Mouse (Mus musculus): ENCODE results near the gene Plcg1. TPM values are rescaled to one million over a fixed set of nuclear protein-coding genes. Genes with fewer than 3 reads are reported as not detected.

Gene Plcg1
- polyA plus RNA-seq, 1 experiment from 2014 or later = 47.4 TPM

DNA sequence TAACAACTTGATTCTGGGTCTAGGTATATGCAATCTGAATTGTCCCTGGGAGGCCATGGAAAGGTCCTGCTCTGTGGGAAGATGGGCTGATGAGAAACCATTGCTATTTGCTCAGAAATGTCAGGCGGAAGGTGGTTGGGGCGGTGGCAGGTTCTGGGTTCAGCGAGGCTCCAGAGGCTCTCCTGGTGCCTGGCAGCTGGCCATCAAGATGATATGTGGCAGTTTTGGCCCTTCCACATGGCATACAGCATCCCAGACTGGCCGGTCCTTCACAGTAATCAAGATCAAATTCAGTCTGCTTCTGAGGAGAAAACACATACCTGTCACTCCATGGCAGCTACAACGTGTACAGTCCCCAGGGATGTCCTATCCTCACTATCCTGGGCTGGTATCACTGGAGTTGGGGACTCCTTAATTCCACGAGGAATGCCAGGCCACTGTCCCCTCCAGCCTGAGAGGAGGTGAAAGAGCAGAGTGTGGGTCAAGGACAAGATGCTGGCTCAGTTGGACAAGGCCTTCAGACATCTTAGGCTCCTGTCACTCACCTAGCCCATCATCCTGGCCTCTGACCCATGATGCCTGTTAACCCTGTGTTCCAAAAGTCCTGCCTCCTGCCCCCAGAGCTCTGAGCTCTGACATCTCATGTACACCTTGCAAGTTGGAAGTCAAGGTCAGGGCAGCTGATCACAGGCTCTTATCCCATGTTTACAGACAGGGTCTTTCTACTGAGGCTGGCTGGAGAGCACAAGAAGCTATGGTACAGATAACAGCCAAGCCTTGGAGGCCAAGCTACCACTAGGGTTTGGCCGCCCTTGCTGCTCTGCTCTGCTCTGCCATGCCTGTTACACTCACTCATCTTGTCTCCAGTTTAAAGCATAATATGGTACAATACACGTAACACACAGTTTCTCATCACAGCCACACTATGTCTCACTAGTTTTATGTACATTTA lies 40.5 kb downstream of the Plcg1 start:
- no peak overlapping the region for H3K27ac ChIP-seq (ENCODE audit: poor library complexity, severe bottlenecking)
- WGBS = 80% methylated on average over 8 of the region's 8 CpGs

DNA sequence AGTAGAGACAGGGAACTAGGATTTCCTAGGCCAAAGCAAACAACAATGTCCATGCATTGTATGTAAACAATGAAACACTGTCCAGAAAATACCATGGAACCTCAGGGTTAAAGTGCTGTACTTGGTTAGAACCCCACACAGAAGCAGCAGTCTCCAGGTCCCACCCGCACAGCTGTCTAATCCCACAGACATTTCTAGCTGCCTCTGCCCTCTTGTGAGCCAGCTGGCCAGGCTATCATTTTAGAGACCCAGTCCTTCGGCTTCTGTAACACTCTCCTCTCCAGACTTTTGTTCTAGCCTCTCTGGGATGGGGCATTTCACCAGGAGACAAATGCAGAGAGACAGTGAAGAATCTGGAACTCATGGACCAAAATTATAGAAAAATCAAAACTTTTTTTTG lies 46.9 kb downstream of the Plcg1 start:
- H3K36me3 ChIP-seq = peaks cover 26% of the 10 kb centered on the region; the same call in 1 of the 2 replicates
- 80% methylated on average over 2 of the region's 2 CpGs for WGBS
- H3K4me2 ChIP-seq = no peak overlapping the region
- peaks cover 12% of the 10 kb centered on the region for H3K4me1 ChIP-seq (replicated peaks)
- H3K9ac ChIP-seq = no peak overlapping the region
- no peak for ATAC-seq (ENCODE audit: insufficient number of reproducible peaks, low FRiP score)
- H3K4me3 ChIP-seq = no peak overlapping the region
- H3K27me3 ChIP-seq (replicated peaks) = no peaks in the 10 kb centered on the region
- 0 out of 2 replicates have a peak, but pooled peaks cover 3% of the 10 kb centered on the region for H3K9me3 ChIP-seq (replicated peaks)
- no peak overlapping the region for H3K27ac ChIP-seq (ENCODE audit: poor library complexity, severe bottlenecking)

More for the DNA sequence above, 40.5 kb downstream of the Plcg1 start:
- peaks cover 15% of the 10 kb centered on the region for H3K36me3 ChIP-seq
- no peaks in the 10 kb centered on the region for H3K27me3 ChIP-seq (replicated peaks)
- no peaks in the 10 kb centered on the region for H3K9me3 ChIP-seq (replicated peaks)
- peaks cover 5% of the 10 kb centered on the region for H3K4me1 ChIP-seq (replicated peaks)
- ATAC-seq (ENCODE audit: insufficient number of reproducible peaks, low FRiP score) = no peak
- H3K9ac ChIP-seq = no peak overlapping the region
- no peak overlapping the region for H3K4me2 ChIP-seq
- no peak overlapping the region for H3K4me3 ChIP-seq

GRCm38 (mm10) chr2:160780154-160780833 lies 49.2 kb downstream of the Plcg1 start:
- H3K27me3 ChIP-seq (replicated peaks) = no peaks in the 10 kb centered on the region
- peaks cover 26% of the 10 kb centered on the region; the same call in 1 of the 2 replicates for H3K36me3 ChIP-seq
- H3K4me1 ChIP-seq (replicated peaks) = peaks cover 22% of the 10 kb centered on the region
- no peak overlapping the region for H3K9ac ChIP-seq
- 0 out of 2 replicates have a peak, but pooled peaks cover 3% of the 10 kb centered on the region for H3K9me3 ChIP-seq (replicated peaks)
- no peak overlapping the region for H3K4me3 ChIP-seq
- no peak overlapping the region for H3K4me2 ChIP-seq
- WGBS = 83% methylated on average over 13 of the region's 13 CpGs
- no peak for ATAC-seq (ENCODE audit: insufficient number of reproducible peaks, low FRiP score)
- no peak overlapping the region for H3K27ac ChIP-seq (ENCODE audit: poor library complexity, severe bottlenecking)

GRCm38 (mm10) chr2:160780834-160781219 lies 49.7 kb downstream of the Plcg1 start:
- H3K4me1 ChIP-seq (replicated peaks) = peaks cover 25% of the 10 kb centered on the region
- H3K9me3 ChIP-seq (replicated peaks) = 0 out of 2 replicates have a peak, but pooled peaks cover 3% of the 10 kb centered on the region
- H3K27ac ChIP-seq (ENCODE audit: poor library complexity, severe bottlenecking) = no peak overlapping the region
- H3K27me3 ChIP-seq (replicated peaks) = no peaks in the 10 kb centered on the region
- 90% methylated on average over 2 of the region's 2 CpGs for WGBS
- H3K4me2 ChIP-seq = no peak overlapping the region
- ATAC-seq (ENCODE audit: insufficient number of reproducible peaks, low FRiP score) = no peak
- no peak overlapping the region for H3K9ac ChIP-seq
- H3K4me3 ChIP-seq = no peak overlapping the region
- peaks cover 24% of the 10 kb centered on the region; the same call in 1 of the 2 replicates for H3K36me3 ChIP-seq

GRCm38 (mm10) chr2:160786333-160786732 lies 55.2 kb downstream of the Plcg1 start:
- no peak overlapping the region for H3K9ac ChIP-seq
- no peaks in the 10 kb centered on the region for H3K27me3 ChIP-seq (replicated peaks)
- 0 out of 2 replicates have a peak, but pooled peaks cover 3% of the 10 kb centered on the region for H3K9me3 ChIP-seq (replicated peaks)
- no peak overlapping the region for H3K4me3 ChIP-seq
- H3K36me3 ChIP-seq = peaks cover 9% of the 10 kb centered on the region; the same call in 1 of the 2 replicates
- peaks cover 24% of the 10 kb centered on the region for H3K4me1 ChIP-seq (replicated peaks)
- H3K27ac ChIP-seq (ENCODE audit: poor library complexity, severe bottlenecking) = no peak overlapping the region
- no peak overlapping the region for H3K4me2 ChIP-seq
- WGBS = 69% methylated on average over 1 of the region's 1 CpGs
- ATAC-seq (ENCODE audit: insufficient number of reproducible peaks, low FRiP score) = no peak

GRCm38 (mm10) chr2:160789046-160789445 lies 57.9 kb downstream of the Plcg1 start:
- no peak overlapping the region for H3K4me3 ChIP-seq
- H3K27me3 ChIP-seq (replicated peaks) = no peaks in the 10 kb centered on the region
- WGBS = 67% methylated on average over 1 of the region's 1 CpGs
- H3K4me2 ChIP-seq = no peak overlapping the region
- no peak overlapping the region for H3K27ac ChIP-seq (ENCODE audit: poor library complexity, severe bottlenecking)
- no peaks in the 10 kb centered on the region for H3K36me3 ChIP-seq
- no peak for ATAC-seq (ENCODE audit: insufficient number of reproducible peaks, low FRiP score)
- H3K9ac ChIP-seq = no peak overlapping the region
- H3K9me3 ChIP-seq (replicated peaks) = no peaks in the 10 kb centered on the region
- peaks cover 24% of the 10 kb centered on the region for H3K4me1 ChIP-seq (replicated peaks)

- ATAC-seq (ENCODE audit: insufficient number of reproducible peaks, low FRiP score) = no peak
- Histone ChIP-seq H3K27me3 (replicated peaks) (no peaks in the 10 kb centered on the region), H3K36me3 (no peaks in the 10 kb centered on the region), H3K4me1 (replicated peaks) (peaks cover 19% of the 10 kb centered on the region), H3K4me3 (no peak overlapping the region), H3K9me3 (replicated peaks) (no peaks in the 10 kb centered on the region), H3K9ac (no peak overlapping the region), H3K27ac (ENCODE audit: poor library complexity, severe bottlenecking) (no peak overlapping the region), H3K4me2 (no peak overlapping the region)
These were observed 58.6 kb downstream of the Plcg1 start for GRCm38 (mm10) chr2:160789741-160790140.

GRCm38 (mm10) chr2:160793117-160793516 lies 62.0 kb downstream of the Plcg1 start:
- no peaks in the 10 kb centered on the region for H3K9me3 ChIP-seq (replicated peaks)
- H3K36me3 ChIP-seq = no peaks in the 10 kb centered on the region
- no peak overlapping the region for H3K4me3 ChIP-seq
- no peak overlapping the region for H3K27ac ChIP-seq (ENCODE audit: poor library complexity, severe bottlenecking)
- no peak overlapping the region for H3K4me2 ChIP-seq
- 84% methylated on average over 2 of the region's 2 CpGs for WGBS
- no peaks in the 10 kb centered on the region for H3K27me3 ChIP-seq (replicated peaks)
- no peak overlapping the region for H3K9ac ChIP-seq
- H3K4me1 ChIP-seq (replicated peaks) = 0 out of 2 replicates have a peak, but pooled peaks cover 5% of the 10 kb centered on the region
- no peak for ATAC-seq (ENCODE audit: insufficient number of reproducible peaks, low FRiP score)

DNA sequence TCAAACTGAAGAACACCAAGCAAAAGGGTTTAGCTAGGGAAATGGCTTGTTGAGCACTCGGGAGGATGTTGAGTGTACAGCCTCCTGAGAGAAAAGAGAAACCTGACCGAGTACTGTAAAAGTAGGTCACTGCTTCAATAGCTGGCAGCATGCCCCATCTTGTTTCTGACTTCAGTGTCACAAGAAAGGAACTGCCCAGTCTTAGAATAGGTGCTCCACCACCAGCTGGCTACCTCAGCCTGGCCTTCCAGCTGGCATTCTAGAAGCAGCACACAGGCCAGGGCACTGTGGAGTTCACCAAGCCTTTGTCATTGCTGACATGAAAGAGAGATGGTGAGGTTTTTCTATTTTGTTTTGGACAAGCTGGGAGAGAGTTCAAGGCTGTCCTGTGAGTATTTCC lies 65.9 kb downstream of the Plcg1 start:
- WGBS = 65% methylated on average over 2 of the region's 2 CpGs
- no peaks in the 10 kb centered on the region for H3K27me3 ChIP-seq (replicated peaks)
- ATAC-seq (ENCODE audit: insufficient number of reproducible peaks, low FRiP score) = no peak
- no peaks in the 10 kb centered on the region for H3K9me3 ChIP-seq (replicated peaks)
- H3K36me3 ChIP-seq = no peaks in the 10 kb centered on the region
- H3K4me1 ChIP-seq (replicated peaks) = no peaks in the 10 kb centered on the region
- no peak overlapping the region for H3K9ac ChIP-seq
- H3K27ac ChIP-seq (ENCODE audit: poor library complexity, severe bottlenecking) = no peak overlapping the region
- H3K4me3 ChIP-seq = no peak overlapping the region
- no peak overlapping the region for H3K4me2 ChIP-seq

- no peaks in the 10 kb centered on the region for H3K36me3 ChIP-seq
- no peak overlapping the region for H3K4me2 ChIP-seq
- H3K4me3 ChIP-seq = no peak overlapping the region
- WGBS = 79% methylated on average over 1 of the region's 1 CpGs
- no peaks in the 10 kb centered on the region for H3K27me3 ChIP-seq (replicated peaks)
- H3K4me1 ChIP-seq (replicated peaks) = no peaks in the 10 kb centered on the region
- H3K27ac ChIP-seq (ENCODE audit: poor library complexity, severe bottlenecking) = no peak overlapping the region
- no peak for ATAC-seq (ENCODE audit: insufficient number of reproducible peaks, low FRiP score)
- no peak overlapping the region for H3K9ac ChIP-seq
- H3K9me3 ChIP-seq (replicated peaks) = no peaks in the 10 kb centered on the region
These were observed 67.1 kb downstream of the Plcg1 start for GRCm38 (mm10) chr2:160798206-160798605.

DNA sequence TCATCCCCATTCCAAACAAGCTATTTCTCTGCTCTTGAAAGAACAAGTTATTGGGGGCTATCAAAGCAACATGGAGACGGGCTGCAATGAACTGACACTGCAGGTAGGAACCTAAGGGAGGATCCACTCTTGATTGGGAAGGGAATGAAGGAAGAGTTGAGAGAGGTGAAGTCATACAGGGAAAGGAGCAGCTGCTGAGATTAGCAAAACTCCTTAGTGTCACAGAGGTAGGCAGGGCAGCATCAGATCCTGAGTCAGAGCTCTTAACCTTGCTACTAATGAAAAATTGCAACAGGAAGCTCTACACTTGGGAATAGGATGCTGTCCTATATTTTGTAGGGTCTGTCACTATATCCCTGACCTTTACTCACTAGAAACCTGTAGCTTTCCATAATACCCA lies 69.9 kb downstream of the Plcg1 start:
- Histone ChIP-seq H3K4me1 (replicated peaks) (peaks cover 6% of the 10 kb centered on the region), H3K4me3 (no peak overlapping the region), H3K27ac (ENCODE audit: poor library complexity, severe bottlenecking) (no peak overlapping the region), H3K36me3 (no peaks in the 10 kb centered on the region), H3K9ac (no peak overlapping the region), H3K4me2 (no peak overlapping the region), H3K27me3 (replicated peaks) (no peaks in the 10 kb centered on the region), H3K9me3 (replicated peaks) (no peaks in the 10 kb centered on the region)
- WGBS = 87% methylated on average over 1 of the region's 1 CpGs
- no peak for ATAC-seq (ENCODE audit: insufficient number of reproducible peaks, low FRiP score)

Data from heart, embryonic 12.5 days (tissue).